Mouse (Mus musculus) kidney, adult 2 months (tissue): ENCODE results near the gene Ptpn22.

Source experiments
- CTCF ChIP-seq: fragments of 200-500 bp; conservative IDR thresholded peaks from 2 replicates; pipeline ENCODE4 v1.5.1; 2011; ENCODE audit warnings: low read depth, mild to moderate bottlenecking, control low read depth, low read length, moderate library complexity, mixed read lengths; ENCODE audit not compliant: insufficient read depth, insufficient read length
- POLR2A ChIP-seq: fragments of 200-500 bp; IDR thresholded peaks from one replicate; pipeline ENCODE4 v1.6.1; 2011; ENCODE audit warnings: low read depth, low read length, control low read depth

GRCm38 (mm10) chr3:103916205-103916838 is 56.7 kb downstream of the Ptpn22 start:
- TF ChIP-seq CTCF (no peak), POLR2A (no peak)
